Mouse (Mus musculus): ENCODE measurements at regions not wholly inside any gene's neighbourhood (a gene's known extent, or its start where the extent isn't known, plus 50 kb on each side); places are given as distances from the start of the nearest gene placed in this dataset.

DNA sequence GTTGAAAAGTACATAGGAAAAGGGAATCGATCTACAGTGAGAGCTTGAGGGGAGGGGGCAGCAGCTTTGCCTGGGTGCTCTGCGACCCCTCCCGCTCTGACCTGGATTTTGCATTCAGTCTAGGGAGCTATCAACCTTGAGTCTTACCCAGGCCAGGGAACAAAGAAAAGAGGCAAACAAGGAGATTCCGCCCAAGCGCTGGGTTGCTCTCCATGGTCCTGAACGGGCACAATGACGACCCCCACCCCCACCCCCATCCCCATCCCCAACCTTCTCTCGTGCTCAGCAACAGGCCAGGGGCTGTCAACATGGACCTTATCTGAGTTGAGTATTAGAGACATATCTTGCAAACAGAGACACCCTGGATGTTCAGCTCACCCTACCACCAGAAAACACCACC lies 74.9 kb downstream of the Tpra1 start:
- TF ChIP-seq POLR2A (IDR thresholded peaks at IDR 0.05; ENCODE audit: borderline replicate concordance, low read depth, low read length) (no peak), CTCF (IDR thresholded peaks at IDR 0.05; ENCODE audit: low read depth, low read length) (no peak)

All from bone marrow macrophage, adult 2 months (primary cell).